Comparison of ENCODE assay signal across 8 mouse cellular contexts in the genomic region with DNA sequence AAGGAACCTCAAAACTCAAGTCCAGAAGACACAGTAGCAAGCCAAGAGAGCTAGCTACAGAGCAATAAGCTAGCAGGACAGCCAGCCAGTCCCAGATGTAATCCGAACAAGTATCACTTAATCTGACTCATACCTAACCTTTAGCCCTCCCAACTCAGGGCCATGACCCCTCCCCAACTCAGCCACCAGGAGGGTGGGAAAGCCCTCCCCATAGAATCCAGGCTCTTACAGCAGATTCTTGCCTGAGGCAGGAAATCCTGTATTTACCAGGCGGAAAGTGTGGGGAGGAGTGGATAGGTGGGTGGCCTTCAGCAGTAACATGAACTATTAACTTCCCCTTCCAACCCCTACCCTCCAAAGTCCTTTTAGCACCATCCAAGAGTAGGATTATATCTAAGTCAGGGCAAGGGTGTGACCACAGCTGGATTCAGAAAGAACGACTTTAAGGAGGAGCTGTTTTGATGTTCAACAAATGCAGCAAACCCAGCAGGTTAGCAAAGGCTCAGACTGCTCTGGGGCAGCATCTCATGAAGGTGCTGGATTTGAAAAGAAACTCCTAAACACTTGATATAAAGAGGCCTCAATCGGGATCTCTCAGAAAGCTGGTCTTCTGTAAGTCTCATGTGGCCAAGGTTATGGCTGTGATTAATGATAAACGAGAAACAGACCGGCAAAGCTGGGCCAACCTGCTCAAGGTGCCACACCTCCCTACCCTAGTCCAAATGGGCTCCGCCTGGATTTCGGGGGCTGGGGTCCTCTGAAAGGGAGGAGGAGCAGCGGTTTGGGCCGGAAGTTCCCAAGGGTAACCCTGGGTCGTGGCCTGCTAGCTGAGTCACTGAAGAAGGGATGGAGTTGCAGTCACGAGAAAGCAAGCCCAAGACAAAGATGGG. TPM values are rescaled to one million over a fixed set of nuclear protein-coding genes. Genes with fewer than 3 reads are reported as not detected.
DNase-seq lines count a peak whose midpoint lies in the region; ATAC-seq and TF ChIP-seq lines count a peak whose summit lies in the region.

A gene (plus strand): TSS at position 789 of the 890 bp plus-strand sequence.

- intact Hi-C loops in heart, postnatal 36 days (cut with DNase I), result loop anchor here (5.0 kb wide), 1 partner anchor 88 kb away; a partner anchor contains a TSS

- no peak for TF ChIP-seq POLR2A in lung, adult 2 months (IDR thresholded peaks at IDR 0.05; ENCODE audit: borderline replicate concordance, extremely low read depth, low read depth, low read length)

- H3K4me2 ChIP-seq in forebrain, embryonic 13.5 days, result peak within 1 kb of the TSS; percentile 76
- H3K4me2 ChIP-seq in kidney, embryonic 16.5 days (replicated peaks; ENCODE audit: low read depth, low read length), result peak within 1 kb of the TSS; percentile 95
- peak within 1 kb of the TSS; percentile 90 for H3K4me2 ChIP-seq in stomach, postnatal 0 days (replicated peaks; ENCODE audit: low read depth)

- H3K4me3 ChIP-seq in G1E (ENCODE audit: low read depth, low read length), result peak within 1 kb of the TSS; percentile 89
- peak within 1 kb of the TSS; percentile 88 for H3K4me3 ChIP-seq in forebrain, embryonic 13.5 days
- peak within 1 kb of the TSS; percentile 84 for H3K4me3 ChIP-seq in kidney, embryonic 16.5 days (ENCODE audit: low read length)
- peak within 1 kb of the TSS; percentile 96 for H3K4me3 ChIP-seq in lung, adult 2 months (replicated peaks; ENCODE audit: extremely low read depth, low read depth, low read length)
- peak within 1 kb of the TSS; percentile 80 for H3K4me3 ChIP-seq in stomach, postnatal 0 days (ENCODE audit: low read depth, low read length)

- no peaks in the 10 kb centered on the region for H3K9me3 ChIP-seq in G1E (replicated peaks)
- no peaks in the 10 kb centered on the region for H3K9me3 ChIP-seq in forebrain, embryonic 13.5 days (replicated peaks)
- H3K9me3 ChIP-seq in kidney, embryonic 16.5 days (ENCODE audit: low read length), result no peaks in the 10 kb centered on the region
- H3K9me3 ChIP-seq in stomach, postnatal 0 days (ENCODE audit: control insufficient read depth, low read length), result no peaks in the 10 kb centered on the region

- ATAC-seq in G1E (ENCODE audit: extremely low read depth, insufficient number of reproducible peaks, low FRiP score, poor library complexity, severe bottlenecking), result no peak
- ATAC-seq in forebrain, embryonic 13.5 days, result no peak
- ATAC-seq in kidney, embryonic 16.5 days (ENCODE audit: low FRiP score, low TSS enrichment), result no peak
- ATAC-seq in stomach, postnatal 0 days (ENCODE audit: low FRiP score, low TSS enrichment), result no peak; the same call in 1 of the 2 replicates
- no peak for ATAC-seq in megakaryocyte-erythroid progenitor cell, adult 5-6 weeks (replicated peaks; ENCODE audit: low FRiP score, low TSS enrichment, poor library complexity, severe bottlenecking)

- H3K36me3 ChIP-seq in G1E (replicated peaks), result peaks cover 41% of the 10 kb centered on the region
- H3K36me3 ChIP-seq in forebrain, embryonic 13.5 days (ENCODE audit: poor library complexity, severe bottlenecking), result peaks cover 36% of the 10 kb centered on the region
- peaks cover 10% of the 10 kb centered on the region; the same call in 1 of the 2 replicates for H3K36me3 ChIP-seq in kidney, embryonic 16.5 days (ENCODE audit: insufficient read depth, low read length)
- H3K36me3 ChIP-seq in stomach, postnatal 0 days (ENCODE audit: control insufficient read depth, insufficient read depth, low read length), result peaks cover 11% of the 10 kb centered on the region

- peak within 1 kb of the TSS; percentile 77 for H3K27ac ChIP-seq in forebrain, embryonic 13.5 days
- peak within 1 kb of the TSS; percentile 84 for H3K27ac ChIP-seq in kidney, embryonic 16.5 days (ENCODE audit: low read length)
- peak within 1 kb of the TSS; percentile 94 for H3K27ac ChIP-seq in stomach, postnatal 0 days (replicated peaks)

- no peaks in the 10 kb centered on the region for H3K27me3 ChIP-seq in G1E (ENCODE audit: insufficient read depth, low read length)
- H3K27me3 ChIP-seq in forebrain, embryonic 13.5 days, result no peaks in the 10 kb centered on the region
- H3K27me3 ChIP-seq in kidney, embryonic 16.5 days (ENCODE audit: insufficient read depth, low read length), result no peaks in the 10 kb centered on the region
- H3K27me3 ChIP-seq in stomach, postnatal 0 days (ENCODE audit: control insufficient read depth, insufficient read depth, low read length), result no peaks in the 10 kb centered on the region

- H3K9ac ChIP-seq in forebrain, embryonic 13.5 days, result peak within 1 kb of the TSS; percentile 75
- H3K9ac ChIP-seq in kidney, embryonic 16.5 days (replicated peaks; ENCODE audit: low read length), result peak within 1 kb of the TSS; percentile 81
- peak within 1 kb of the TSS; percentile 77 for H3K9ac ChIP-seq in stomach, postnatal 0 days (ENCODE audit: low read length)

- TF ChIP-seq CTCF in G1E (IDR thresholded peaks at IDR 0.05; ENCODE audit: low read depth, low read length), result no peak
- TF ChIP-seq CTCF in lung, adult 2 months (IDR thresholded peaks at IDR 0.05; ENCODE audit: insufficient read depth, low read length), result no peak
- no peak for TF ChIP-seq CTCF in stomach, postnatal 0 days (IDR thresholded peaks at IDR 0.05; ENCODE audit: low read depth)

- peak; percentile 93 for DNase-seq in heart, adult 11 months
- DNase-seq in heart, postnatal 36 days, result no peak
- no peak for DNase-seq in G1E (ENCODE audit: low spot score)
- DNase-seq in lung, adult 2 months, result peak; percentile 39
- no peak for DNase-seq in stomach, postnatal 0 days (ENCODE audit: low spot score)

- 16% methylated on average over 12 of the region's 12 CpGs for WGBS in forebrain, embryonic 13.5 days
- WGBS in kidney, embryonic 16.5 days, result 9% methylated on average over 12 of the region's 12 CpGs
- WGBS in lung, adult 2 months, result 8% methylated on average over 12 of the region's 12 CpGs
- 9% methylated on average over 12 of the region's 12 CpGs for WGBS in stomach, postnatal 0 days

- H3K4me1 ChIP-seq in G1E (ENCODE audit: insufficient read depth, low read depth, low read length), result peaks cover 83% of the 10 kb centered on the region
- H3K4me1 ChIP-seq in forebrain, embryonic 13.5 days, result peaks cover 49% of the 10 kb centered on the region
- H3K4me1 ChIP-seq in kidney, embryonic 16.5 days (ENCODE audit: insufficient read depth, low read length), result peaks cover 55% of the 10 kb centered on the region
- peaks cover 15% of the 10 kb centered on the region for H3K4me1 ChIP-seq in lung, adult 2 months (ENCODE audit: control insufficient read depth, insufficient read depth, low read length)
- H3K4me1 ChIP-seq in stomach, postnatal 0 days (replicated peaks; ENCODE audit: control insufficient read depth, insufficient read depth), result peaks cover 12% of the 10 kb centered on the region

- peak; percentile 6 for TF ChIP-seq EP300 in stomach, postnatal 0 days (optimal IDR thresholded peaks at IDR 0.05)

RNA-seq across cellular contexts. Expression of the gene that starts here (rescaled TPM):
- 1 to 10 TPM; 5.6 to 6.2 TPM for total RNA-seq in heart, postnatal 36 days (2021)
- 26.5 and 32.0 TPM in 2 replicates for total RNA-seq in G1E (2014; fragmentation: Nextera tagmentation)
- 36.6 and 44.3 TPM in 2 replicates for total RNA-seq in G1E (2017)
- polyA plus RNA-seq in G1E (2012), result 35.3 and 46.4 TPM in 2 replicates
- 155 and 197 TPM in 2 replicates for polyA plus RNA-seq in forebrain, embryonic 13.5 days (2015; fragmentation: Nextera tagmentation; extraction: Ambion mirVana)
- 10.9 and 11.3 TPM in 2 replicates for polyA plus RNA-seq in kidney, embryonic 16.5 days (2015; fragmentation: Nextera tagmentation; extraction: Ambion mirVana)
- 14.8 and 17.7 TPM in 2 replicates for polyA plus RNA-seq in lung, adult 2 months (2012; rRNA removed)
- 15.3 and 16.1 TPM in 2 replicates for polyA plus RNA-seq in stomach, postnatal 0 days (2015; fragmentation: Nextera tagmentation; extraction: Ambion mirVana)
- 1.6 and 7.2 TPM in 2 replicates for total RNA-seq in megakaryocyte-erythroid progenitor cell, adult 5-6 weeks (2014; fragmentation: Nextera tagmentation)
- 3.5 and 3.8 TPM in 2 replicates for total RNA-seq in megakaryocyte-erythroid progenitor cell, adult 5-6 weeks (2017)

Comparison
In these comparisons a context has a peak if more than half of its experiments do, and no peak if none do; other contexts are left out.
1. DNase-seq: peak in heart, adult 11 months (single experiment) and lung, adult 2 months (single experiment); none in heart, postnatal 36 days (0 of 2), G1E (single experiment) and stomach, postnatal 0 days (single experiment).
2. Peak in every context shown above with its lines, with median percentiles within 50 percentile points of each other: H3K4me3 ChIP-seq, H3K27ac ChIP-seq, H3K4me2 ChIP-seq and H3K9ac ChIP-seq.